26 mouse cellular contexts compared by ENCODE assay signal in the genomic region with DNA sequence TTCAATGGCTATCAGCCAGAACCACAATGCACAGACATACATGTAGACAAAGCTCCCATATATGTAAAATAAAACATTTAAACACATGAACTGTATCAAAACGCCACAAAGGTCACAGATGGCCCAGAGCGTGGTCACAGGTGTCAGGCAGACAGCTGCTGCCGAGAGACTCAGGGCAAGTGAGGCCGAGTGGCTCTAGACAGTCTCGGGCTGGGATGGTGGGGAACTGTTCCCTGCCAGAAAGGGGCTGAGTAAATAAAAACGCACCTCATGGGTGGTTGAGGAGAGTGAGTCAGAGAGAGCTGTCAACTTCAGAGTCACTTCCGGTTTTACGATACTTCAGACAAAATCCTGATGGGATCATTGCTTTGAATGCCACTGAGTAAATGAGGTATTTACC. TPM values are rescaled to one million over a fixed set of nuclear protein-coding genes. Genes with fewer than 3 reads are reported as not detected.
DNase-seq lines count a peak whose midpoint lies in the region; ATAC-seq lines count a peak whose summit lies in the region.
"Had no signal": no experiment of that assay in that cellular context is flagged by ENCODE, and none has a peak within 500 bp of the region (broad histone marks: within the 10 kb centered on the region; RNA-seq: fewer than 3 reads in every experiment).

No protein-coding gene starts in this region.

- H3K4me1 ChIP-seq in liver, embryonic 13.5 days (replicated peaks) = peaks cover 43% of the 10 kb centered on the region
- no peaks in the 10 kb centered on the region for H3K4me1 ChIP-seq in hindbrain, embryonic 11.5 days (replicated peaks; ENCODE audit: control insufficient read depth, insufficient read depth, low read length)
- H3K4me1 ChIP-seq: forebrain, embryonic 13.5 days; hindbrain, embryonic 13.5 days; intestine, embryonic 15.5 days; midbrain, embryonic 12.5 days; neural tube, embryonic 13.5 days had no signal

- no peak for ATAC-seq in liver, embryonic 13.5 days (ENCODE audit: low read depth)
- peak; percentile 19 for ATAC-seq in CD4-positive, CD25-positive, alpha-beta regulatory T cell, adult 4 months
- no peak for ATAC-seq in hindbrain, embryonic 11.5 days (ENCODE audit: low FRiP score)
- ATAC-seq: forebrain, embryonic 13.5 days; intestine, embryonic 15.5 days; Patski had no signal

- H3K27me3 ChIP-seq in liver, embryonic 13.5 days = no peaks in the 10 kb centered on the region
- H3K27me3 ChIP-seq in hindbrain, embryonic 11.5 days (ENCODE audit: control insufficient read depth, insufficient read depth, low read length) = no peaks in the 10 kb centered on the region
- H3K27me3 ChIP-seq: embryonic facial prominence, embryonic 12.5 days; forebrain, embryonic 13.5 days; hindbrain, embryonic 13.5 days; intestine, embryonic 15.5 days; kidney, embryonic 15.5 days; limb, embryonic 13.5 days; midbrain, embryonic 12.5 days; neural tube, embryonic 13.5 days; stomach, embryonic 15.5 days had no signal

- no peaks in the 10 kb centered on the region for H3K9me3 ChIP-seq in liver, embryonic 13.5 days (replicated peaks)
- no peaks in the 10 kb centered on the region for H3K9me3 ChIP-seq in hindbrain, embryonic 11.5 days (ENCODE audit: control insufficient read depth, low read length)
- H3K9me3 ChIP-seq: embryonic facial prominence, embryonic 12.5 days; forebrain, embryonic 13.5 days; hindbrain, embryonic 13.5 days; intestine, embryonic 15.5 days; kidney, embryonic 15.5 days; limb, embryonic 13.5 days; midbrain, embryonic 12.5 days; neural tube, embryonic 13.5 days; stomach, embryonic 15.5 days had no signal

- DNase-seq in liver, embryonic 13.5 days = no peak
- DNase-seq in liver = no peak
- DNase-seq in naive thymus-derived CD4-positive, alpha-beta T cell, adult 2 months (ENCODE audit: low read depth) = peak; percentile 38
- peak; percentile 42 to 49 for DNase-seq in thymus, postnatal 36 days
- no peak for DNase-seq in right cerebral cortex, adult 18-20 months
- no peak for DNase-seq in ovary, postnatal 10 days (ENCODE audit: low spot score)
- DNase-seq in hindbrain, embryonic 11.5 days (ENCODE audit: low spot score) = no peak
- DNase-seq: adrenal gland, postnatal 10 days; cerebellum, postnatal 10 days; gastrocnemius, postnatal 14 days; heart, postnatal 10 days; lung, adult 2 months had no signal

- H3K27ac ChIP-seq in liver, embryonic 13.5 days = peak overlapping the region; percentile 30; the same call in 1 of the 2 replicates
- no peak overlapping the region for H3K27ac ChIP-seq in hindbrain, embryonic 11.5 days (ENCODE audit: low read depth, low read length)
- H3K27ac ChIP-seq: embryonic facial prominence, embryonic 12.5 days; forebrain, embryonic 13.5 days; hindbrain, embryonic 13.5 days; intestine, embryonic 15.5 days; kidney, embryonic 15.5 days; limb, embryonic 13.5 days; midbrain, embryonic 12.5 days; neural tube, embryonic 13.5 days; stomach, embryonic 15.5 days had no signal

- peaks cover 29% of the 10 kb centered on the region for H3K36me3 ChIP-seq in liver, embryonic 13.5 days
- no peaks in the 10 kb centered on the region for H3K36me3 ChIP-seq in hindbrain, embryonic 11.5 days (ENCODE audit: control insufficient read depth, insufficient read depth, low read length)
- H3K36me3 ChIP-seq: embryonic facial prominence, embryonic 12.5 days; hindbrain, embryonic 13.5 days; intestine, embryonic 15.5 days; kidney, embryonic 15.5 days; limb, embryonic 13.5 days; midbrain, embryonic 12.5 days; neural tube, embryonic 13.5 days; stomach, embryonic 15.5 days had no signal

- no peak overlapping the region for H3K9ac ChIP-seq in liver, embryonic 13.5 days
- H3K9ac ChIP-seq in hindbrain, embryonic 11.5 days (ENCODE audit: low read depth, low read length) = no peak overlapping the region
- H3K9ac ChIP-seq: embryonic facial prominence, embryonic 12.5 days; forebrain, embryonic 13.5 days; hindbrain, embryonic 13.5 days; intestine, embryonic 15.5 days; kidney, embryonic 15.5 days; limb, embryonic 13.5 days; midbrain, embryonic 12.5 days; neural tube, embryonic 13.5 days; stomach, embryonic 15.5 days had no signal

- H3K4me2 ChIP-seq in liver, embryonic 13.5 days = no peak overlapping the region
- H3K4me2 ChIP-seq in hindbrain, embryonic 11.5 days (replicated peaks; ENCODE audit: low read depth, low read length) = no peak overlapping the region
- H3K4me2 ChIP-seq: embryonic facial prominence, embryonic 12.5 days; forebrain, embryonic 13.5 days; hindbrain, embryonic 13.5 days; intestine, embryonic 15.5 days; kidney, embryonic 15.5 days; limb, embryonic 13.5 days; midbrain, embryonic 12.5 days; neural tube, embryonic 13.5 days; stomach, embryonic 15.5 days had no signal

- H3K4me3 ChIP-seq in liver, embryonic 13.5 days (replicated peaks) = no peak overlapping the region
- no peak overlapping the region for H3K4me3 ChIP-seq in hindbrain, embryonic 11.5 days (ENCODE audit: low read depth, low read length)
- H3K4me3 ChIP-seq: embryonic facial prominence, embryonic 12.5 days; erythroblast, embryonic 14.5 days; forebrain, embryonic 13.5 days; hindbrain, embryonic 13.5 days; intestine, embryonic 15.5 days; kidney, embryonic 15.5 days; limb, embryonic 13.5 days; midbrain, embryonic 12.5 days; neural tube, embryonic 13.5 days; stomach, embryonic 15.5 days had no signal

- 64% methylated on average over 8 of the region's 8 CpGs for WGBS in liver, embryonic 13.5 days (ENCODE audit: insufficient replicate concordance)
- WGBS in hindbrain, embryonic 11.5 days = 86% methylated on average over 8 of the region's 8 CpGs

RNA-seq across cellular contexts. Expression of a gene that starts 16.9 kb away (rescaled TPM):
- 18.8 and 19.9 TPM in 2 replicates for polyA plus RNA-seq in liver, embryonic 13.5 days (2015; fragmentation: Nextera tagmentation; extraction: Ambion mirVana)
- polyA plus RNA-seq in CD4-positive, CD25-positive, alpha-beta regulatory T cell, adult 4 months (2017; shearing (Covaris generic)) = 100 to 1,000 TPM; 234 to 303 TPM
- 0.17 and 0.57 TPM in 2 replicates for polyA plus RNA-seq in hindbrain, embryonic 11.5 days (2014; fragmentation: Nextera tagmentation; extraction: Ambion mirVana)
- polyA plus RNA-seq: frontal cortex, adult 2 months; neural tube, embryonic 13.5 days had no signal

RNA-seq across cellular contexts. Expression of a gene that starts 25.8 kb away (rescaled TPM):
- 0.12 and 0.16 TPM in 2 replicates for polyA plus RNA-seq in liver, embryonic 13.5 days (2015; fragmentation: Nextera tagmentation; extraction: Ambion mirVana)
- polyA plus RNA-seq in CD4-positive, CD25-positive, alpha-beta regulatory T cell, adult 4 months (2017; shearing (Covaris generic)) = 1 to 10 TPM in 1 of 2 experiments, under 1 TPM in 1; 0.63 to 2.5 TPM
- polyA plus RNA-seq in hindbrain, embryonic 11.5 days (2014; fragmentation: Nextera tagmentation; extraction: Ambion mirVana) = 0.10 TPM in 1 of 2 replicates, not detected in the other
- polyA plus RNA-seq: brain, embryonic 14.5 days; erythroblast, embryonic 14.5 days; forebrain, embryonic 13.5 days; intestine, embryonic 15.5 days; kidney, embryonic 15.5 days; limb, embryonic 13.5 days; midbrain, embryonic 12.5 days; neural tube, embryonic 13.5 days; Patski had no signal

RNA-seq across cellular contexts. Expression of a gene that starts 52.6 kb away (rescaled TPM):
- polyA plus RNA-seq in liver, embryonic 13.5 days (2015; fragmentation: Nextera tagmentation; extraction: Ambion mirVana) = 0.19 and 0.20 TPM in 2 replicates
- polyA plus RNA-seq in CD4-positive, CD25-positive, alpha-beta regulatory T cell, adult 4 months (2017; shearing (Covaris generic)) = 1 to 10 TPM in 1 of 2 experiments, under 1 TPM in 1; 0.52 to 1.1 TPM
- 5.1 TPM in 2 replicates for polyA plus RNA-seq in hindbrain, embryonic 11.5 days (2014; fragmentation: Nextera tagmentation; extraction: Ambion mirVana)
- polyA plus RNA-seq: erythroblast, embryonic 14.5 days had no signal

RNA-seq across cellular contexts. Expression of a gene that starts 59.5 kb away (rescaled TPM):
- 0.43 TPM in 1 of 2 replicates, not detected in the other for polyA plus RNA-seq in liver, embryonic 13.5 days (2015; fragmentation: Nextera tagmentation; extraction: Ambion mirVana)
- not detected for polyA plus RNA-seq in CD4-positive, CD25-positive, alpha-beta regulatory T cell, adult 4 months (2017; shearing (Covaris generic))
- polyA plus RNA-seq in hindbrain, embryonic 11.5 days (2014; fragmentation: Nextera tagmentation; extraction: Ambion mirVana) = not detected in 2 replicates
- polyA plus RNA-seq: brain, embryonic 14.5 days; embryonic facial prominence, embryonic 12.5 days; erythroblast, embryonic 14.5 days; forebrain, embryonic 13.5 days; frontal cortex, adult 2 months; hindbrain, embryonic 13.5 days; limb, embryonic 13.5 days; lung, adult 2 months; midbrain, embryonic 12.5 days; neural tube, embryonic 13.5 days; Patski had no signal

Comparison
In these comparisons a context has a peak if more than half of its experiments do, and no peak if none do; other contexts are left out.
1. DNase-seq: peak in naive thymus-derived CD4-positive, alpha-beta T cell, adult 2 months (single experiment) and thymus, postnatal 36 days (2 of 2); none in liver, embryonic 13.5 days (single experiment), liver (single experiment), right cerebral cortex, adult 18-20 months (single experiment), ovary, postnatal 10 days (single experiment) and hindbrain, embryonic 11.5 days (single experiment).
2. RNA of a gene that starts 16.9 kb away (polyA plus RNA-seq): 234 to 303 TPM in CD4-positive, CD25-positive, alpha-beta regulatory T cell, adult 4 months and 18.8 to 19.9 TPM in liver, embryonic 13.5 days; 0.17 to 0.57 TPM in hindbrain, embryonic 11.5 days; every median in the first group is over 10 times any median in the second.